Mouse (Mus musculus) left cerebral cortex, adult 8-10 months (tissue): Measurements from ENCODE around the gene L2hgdh. TPM values are rescaled to one million over a fixed set of nuclear protein-coding genes. Genes with fewer than 3 reads are reported as not detected.

ENCODE experiments used
- DNase-seq, 2 experiments: peaks; one replicate each; pipeline ENCODE4 v3.0.0; 2022; ENCODE audit warnings: low spot score in 2 of 2
- total RNA-seq, 4 experiments: library from RNA; stranded (reverse); gene quantifications; 2 replicates each; pipeline ENCODE4 v1.2.4; 2022

L2hgdh gene
- 10 to 100 TPM; 16.7 to 19.2 (median 18.5) TPM for total RNA-seq

DNA sequence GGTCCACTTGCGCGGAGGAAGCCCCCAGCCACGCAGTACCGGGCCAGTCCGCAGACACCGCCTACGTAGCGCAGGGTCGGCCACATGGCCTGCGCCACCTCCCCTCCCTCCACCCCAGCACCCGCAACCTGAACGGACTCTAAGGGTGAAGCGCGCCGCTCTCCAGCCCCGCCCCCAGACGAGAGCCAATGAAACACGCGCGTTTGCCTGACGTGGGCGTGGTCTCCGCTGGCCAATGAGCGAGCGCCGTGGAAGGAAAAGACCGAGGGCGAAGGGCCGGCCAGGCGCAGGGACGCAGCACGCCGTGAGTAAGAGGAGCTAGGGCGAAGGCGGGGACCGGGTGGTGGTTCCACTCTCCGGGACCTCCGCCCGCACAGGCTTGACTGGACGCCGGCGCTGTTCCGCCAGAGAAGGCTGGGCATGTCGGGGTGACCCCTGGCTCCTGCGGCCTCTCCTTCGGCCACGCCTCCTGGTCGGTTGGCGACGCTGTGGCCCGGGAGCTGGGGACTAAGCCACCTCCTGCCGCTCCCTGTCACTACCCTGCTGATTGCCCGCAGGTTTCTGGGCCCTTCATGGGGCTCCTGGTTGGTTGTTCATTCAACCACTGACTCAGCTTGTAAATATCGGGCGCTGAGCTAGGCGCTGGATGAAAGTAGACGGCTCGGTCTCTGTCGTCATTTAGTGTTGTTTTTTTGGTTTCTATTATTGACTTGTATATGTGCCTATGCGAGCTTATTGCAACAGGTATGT, at the start of gene L2hgdh, which contains the start of gene Atp5s:
Gene L2hgdh, minus strand, starts transcription at position 163 of the 750 bp plus-strand sequence.
Gene Atp5s, plus strand, starts transcription at position 240 of the 750 bp plus-strand sequence.
- DNase-seq: peak; percentile 80 to 94

DNA sequence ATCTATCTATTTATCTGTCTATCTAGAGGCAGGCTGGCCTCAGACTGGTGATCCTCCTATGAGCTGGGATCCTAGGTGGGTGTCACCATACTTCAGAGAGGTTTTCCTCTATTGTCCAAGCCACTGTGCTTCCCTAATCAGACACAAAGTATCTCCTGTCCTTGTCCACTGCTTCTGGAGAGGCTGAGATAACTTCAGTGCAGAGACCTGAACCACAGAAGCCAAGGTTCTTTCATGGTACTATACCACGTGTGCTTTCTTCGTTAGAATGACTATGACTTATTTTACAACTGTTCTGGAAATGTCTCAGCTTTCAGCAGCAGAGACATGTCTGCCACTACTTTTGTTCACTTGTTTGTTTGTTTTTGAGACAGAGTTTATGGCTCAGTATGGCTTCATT, 44.2 kb upstream of the L2hgdh start:
- no peak for DNase-seq

DNA sequence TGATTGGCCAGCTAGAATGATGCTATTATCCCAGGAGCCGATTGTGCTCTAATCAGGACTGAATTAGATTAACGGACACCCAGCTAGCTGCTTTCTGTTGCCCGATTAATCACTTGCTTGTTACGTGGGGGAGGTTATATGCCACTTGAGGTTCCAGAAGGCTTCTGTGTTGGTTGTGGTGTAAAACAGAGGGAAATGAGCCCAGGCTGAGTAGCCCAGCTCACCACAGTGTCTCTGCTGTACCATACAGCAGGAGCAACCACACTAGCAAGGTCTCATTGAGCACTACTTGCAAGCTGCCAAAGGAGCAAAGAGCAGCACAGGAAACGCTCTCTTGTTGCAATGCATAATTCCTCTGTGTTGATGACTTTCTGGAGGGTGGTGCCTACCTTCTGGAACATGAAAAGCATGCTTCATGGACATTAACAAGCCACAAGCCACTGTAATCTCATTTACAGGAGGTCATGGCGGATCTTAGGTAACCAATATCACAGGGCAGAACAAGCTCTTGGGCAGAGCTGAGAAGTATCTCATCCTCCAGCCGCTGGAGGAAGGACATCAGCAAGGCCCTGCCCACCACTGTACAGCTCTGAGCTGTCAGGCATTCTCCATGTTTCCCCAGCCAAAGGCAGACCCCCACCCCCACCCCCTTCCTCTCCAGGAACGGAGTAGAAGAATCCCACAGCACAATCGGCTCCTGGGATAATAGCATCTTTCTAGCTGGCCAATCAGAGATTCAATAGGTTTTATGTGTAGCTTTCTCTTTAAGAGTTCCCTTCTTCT, 43.0 kb upstream of the L2hgdh start:
- DNase-seq: no peak

DNA sequence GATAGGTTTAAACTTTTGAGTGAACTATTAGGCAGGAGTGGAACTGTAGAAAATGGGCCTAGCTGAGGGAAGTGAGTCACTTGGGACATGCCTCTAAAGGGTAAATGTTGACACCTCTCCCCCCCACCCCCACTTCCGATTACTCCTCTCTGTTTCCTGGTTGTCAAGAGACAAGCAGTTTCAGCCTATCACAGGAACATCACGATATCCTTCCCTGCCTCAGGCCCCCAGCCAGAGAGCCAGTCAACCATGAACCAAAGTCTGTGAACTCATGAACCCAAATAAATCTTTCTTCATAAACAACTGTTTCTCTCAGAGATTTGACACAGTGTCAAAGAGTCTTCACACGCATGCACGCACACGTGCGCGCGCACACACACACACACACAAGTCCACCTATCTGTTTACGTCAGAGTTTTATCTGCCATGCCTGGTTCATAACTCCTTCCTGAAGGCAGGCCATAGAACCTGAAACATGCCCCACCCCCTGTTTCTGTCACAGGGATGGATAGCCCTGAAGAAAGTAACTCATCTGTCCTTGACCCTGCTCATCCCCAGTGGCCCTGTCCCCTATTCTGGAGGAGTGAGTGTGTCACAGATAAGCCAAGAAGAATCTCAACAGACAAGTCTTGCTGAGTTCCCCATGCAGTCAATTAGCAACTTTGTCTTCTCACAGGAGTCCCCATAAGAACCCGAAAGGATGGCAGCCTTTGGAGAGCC, 41.7 kb upstream of the L2hgdh start:
- DNase-seq: no peak

DNA sequence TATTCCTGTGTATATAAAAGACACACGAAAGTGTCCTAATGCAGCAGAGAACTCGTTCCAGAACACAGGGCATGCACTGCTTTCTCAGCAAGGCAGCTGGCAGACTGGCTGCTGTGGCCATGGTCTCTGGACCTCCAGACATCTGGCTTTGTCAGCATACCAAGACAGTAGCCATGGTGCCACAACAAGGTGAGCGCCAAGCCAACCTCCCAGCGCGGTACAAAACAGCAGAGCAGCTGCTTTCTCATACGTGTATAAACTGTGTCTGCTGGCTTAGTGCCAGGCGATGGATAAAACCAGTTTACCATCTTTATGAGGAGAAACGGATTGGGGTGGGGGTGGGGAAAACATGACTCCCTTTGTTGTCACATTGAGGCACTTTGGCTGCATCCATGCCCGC, 40.9 kb upstream of the L2hgdh start:
- DNase-seq: no peak

DNA sequence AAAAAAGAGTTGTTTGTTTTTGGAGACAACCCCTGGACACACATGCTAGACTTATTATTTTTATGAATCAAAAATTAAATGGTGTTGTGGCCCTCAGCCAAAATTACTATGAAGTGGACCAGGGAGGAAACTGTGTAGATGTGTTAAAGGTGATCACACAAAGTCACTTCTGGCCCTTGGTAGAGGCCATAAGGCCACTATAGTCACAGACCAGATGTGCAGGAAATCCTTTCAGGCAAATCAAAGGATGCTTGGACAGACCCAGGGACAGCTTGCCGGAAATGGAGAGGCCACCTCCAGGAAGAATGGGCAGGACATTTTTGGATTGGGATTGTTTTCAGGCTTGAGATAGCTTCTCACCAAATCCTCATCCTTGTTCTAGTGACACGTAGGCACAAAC, 36.9 kb upstream of the L2hgdh start:
- DNase-seq: no peak

DNA sequence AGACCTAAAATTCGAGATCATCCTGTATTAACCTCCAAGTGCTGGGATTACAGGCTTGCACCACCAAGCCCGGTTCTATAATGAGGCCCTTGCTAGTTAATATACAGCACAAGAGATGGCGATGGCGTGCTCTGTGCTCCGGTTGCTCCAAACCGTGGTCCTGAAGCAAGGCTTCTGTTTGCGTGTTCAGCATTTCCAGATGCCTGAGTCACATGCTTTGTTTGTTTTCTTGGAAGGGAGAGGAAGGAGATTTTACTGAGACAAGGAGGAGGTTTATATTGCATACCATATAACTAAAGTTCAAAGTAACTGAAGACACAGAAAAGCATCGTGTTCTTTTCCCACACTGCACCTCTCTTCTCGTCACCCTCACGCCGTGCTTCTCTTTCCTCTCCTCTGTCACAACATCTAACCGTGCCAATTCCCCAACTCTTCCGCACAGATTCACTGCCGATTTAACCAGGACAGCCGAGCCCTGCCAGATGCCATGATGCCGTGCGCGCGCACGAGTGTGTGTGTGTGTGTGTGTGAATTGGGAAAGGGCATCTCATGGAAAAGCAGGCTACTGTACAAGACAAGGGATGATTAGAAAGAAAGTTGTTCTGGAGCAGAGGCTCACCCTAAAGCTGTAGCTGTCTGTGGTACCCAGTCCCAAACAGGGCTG, 36.2 kb upstream of the L2hgdh start:
- DNase-seq: no peak

DNA sequence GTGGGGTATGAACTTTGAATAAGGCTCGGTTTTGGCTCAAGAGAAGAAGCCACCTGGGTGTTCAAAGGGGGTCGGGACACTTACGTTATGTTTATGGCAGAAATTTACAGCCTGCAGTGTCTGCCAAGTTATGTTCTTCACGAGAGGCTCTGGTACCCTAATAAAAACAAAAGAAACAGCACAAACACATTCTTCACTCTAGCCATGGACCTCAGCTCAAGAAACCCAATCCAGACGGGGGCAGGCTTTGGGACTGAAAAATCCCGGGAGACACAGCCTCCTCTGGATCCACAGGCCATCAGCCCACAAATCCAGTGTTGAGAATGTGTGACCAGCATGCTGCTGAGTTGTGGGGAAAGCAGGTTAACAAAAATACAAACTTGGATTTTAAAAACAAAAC, 35.3 kb upstream of the L2hgdh start:
- DNase-seq: no peak

DNA sequence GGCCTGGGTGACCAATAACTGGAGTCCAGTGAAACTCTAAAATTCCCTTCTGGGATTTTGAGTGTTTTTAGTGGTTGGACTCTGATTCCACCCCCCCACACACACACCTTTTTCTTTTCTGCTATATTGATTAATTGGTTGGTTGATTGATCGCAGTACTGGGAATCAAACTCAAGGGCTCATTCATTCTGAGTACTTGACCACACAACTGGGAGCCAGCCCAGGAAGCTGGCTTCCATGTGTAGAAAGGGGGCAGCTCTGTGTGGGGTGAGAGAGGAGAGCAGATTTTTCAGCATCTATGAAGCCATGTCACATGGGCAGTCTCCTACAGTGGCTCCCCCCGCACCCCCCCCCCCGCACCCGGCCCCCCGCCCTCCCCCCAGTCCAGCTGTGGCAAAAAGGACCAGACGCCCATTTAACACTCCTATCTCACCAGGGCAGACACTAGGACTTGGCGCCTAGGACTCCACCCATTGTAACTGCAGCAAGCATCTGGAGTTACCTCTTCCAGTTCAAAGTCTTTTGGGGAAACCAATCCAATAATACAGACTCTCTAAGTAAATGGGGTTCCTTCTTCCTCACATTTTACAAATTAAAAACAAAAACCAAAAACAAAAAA, 34.7 kb upstream of the L2hgdh start:
- DNase-seq: no peak

DNA sequence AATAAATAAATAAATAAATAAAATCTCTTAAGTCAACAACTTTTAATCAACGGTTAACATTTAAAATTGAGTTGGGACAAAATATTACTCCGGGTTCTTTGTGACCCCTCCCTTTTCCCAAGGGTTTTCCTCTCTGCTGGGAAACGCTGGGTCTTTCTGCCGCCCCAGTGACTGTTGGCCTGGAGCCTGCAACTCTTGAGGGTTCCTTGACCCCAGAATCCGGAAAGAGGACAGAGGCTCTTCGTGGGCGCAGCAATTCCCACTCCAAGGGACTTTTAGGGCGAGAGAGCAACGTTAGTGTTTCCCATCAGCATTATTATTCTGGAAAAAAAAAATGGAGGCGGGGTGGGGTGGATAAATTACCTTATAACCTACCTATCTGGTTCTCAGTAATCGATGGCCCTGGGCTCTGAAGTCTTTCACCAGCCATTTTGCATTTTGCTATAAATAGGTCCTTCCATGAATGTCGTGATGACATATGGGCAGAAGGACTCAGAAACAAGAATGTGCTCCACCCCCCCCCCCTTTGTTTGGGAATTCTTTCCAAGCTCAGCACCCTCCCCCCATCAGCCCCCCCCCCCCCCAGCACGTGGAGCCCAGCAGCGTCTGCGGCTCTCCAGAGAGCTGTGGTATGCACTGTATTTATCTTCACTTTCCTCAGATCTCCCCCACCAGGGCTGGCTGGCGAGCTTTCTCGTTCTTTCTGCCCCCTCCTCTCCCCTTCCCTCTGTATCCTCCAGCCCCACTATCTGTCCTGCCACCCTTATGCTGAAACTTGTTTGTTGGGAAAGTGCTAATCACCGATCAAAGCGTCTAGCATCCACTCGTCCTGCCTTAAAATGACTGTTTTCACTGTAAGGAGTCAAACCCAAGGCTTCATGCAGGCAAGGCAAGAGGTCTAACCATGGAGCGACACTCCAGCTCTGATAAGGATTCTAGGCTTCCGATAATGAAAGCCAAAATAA, 33.8 kb upstream of the L2hgdh start:
- DNase-seq: no peak

DNA sequence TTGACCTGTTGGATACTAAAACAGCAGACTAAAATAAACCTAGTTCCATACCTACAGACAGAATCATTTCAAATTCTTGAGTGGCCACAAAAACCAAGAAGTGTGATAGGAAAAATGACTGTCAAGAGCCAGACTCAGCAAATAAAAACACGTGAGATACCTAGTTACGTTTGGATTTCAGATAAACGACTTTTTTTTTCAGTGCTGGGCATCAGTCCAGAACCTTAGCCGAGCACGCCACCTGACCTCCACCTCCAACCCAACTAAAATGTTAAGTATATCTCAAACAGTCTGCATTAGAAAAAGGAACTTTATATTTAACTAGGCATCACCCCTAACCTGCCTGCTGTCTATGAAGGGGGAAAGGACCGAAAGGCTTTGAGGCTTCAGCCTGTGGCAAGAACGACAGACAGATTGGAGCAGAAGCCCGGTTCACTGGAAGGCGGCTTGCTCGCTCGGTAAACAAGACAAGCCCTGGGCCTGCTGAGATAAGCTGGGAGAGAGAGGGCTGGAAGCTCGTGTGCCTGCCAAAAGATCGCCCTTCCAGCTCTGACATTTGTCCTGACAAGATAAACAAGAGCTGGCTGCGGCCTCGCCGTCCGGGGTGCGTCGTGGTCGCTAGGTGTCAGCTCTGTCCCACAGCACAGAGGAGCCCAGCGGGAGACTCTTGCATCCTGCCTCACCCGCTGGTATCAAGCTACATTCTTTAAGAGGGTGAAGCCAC, 32.9 kb upstream of the L2hgdh start:
- peak; percentile 25 to 38 for DNase-seq

DNA sequence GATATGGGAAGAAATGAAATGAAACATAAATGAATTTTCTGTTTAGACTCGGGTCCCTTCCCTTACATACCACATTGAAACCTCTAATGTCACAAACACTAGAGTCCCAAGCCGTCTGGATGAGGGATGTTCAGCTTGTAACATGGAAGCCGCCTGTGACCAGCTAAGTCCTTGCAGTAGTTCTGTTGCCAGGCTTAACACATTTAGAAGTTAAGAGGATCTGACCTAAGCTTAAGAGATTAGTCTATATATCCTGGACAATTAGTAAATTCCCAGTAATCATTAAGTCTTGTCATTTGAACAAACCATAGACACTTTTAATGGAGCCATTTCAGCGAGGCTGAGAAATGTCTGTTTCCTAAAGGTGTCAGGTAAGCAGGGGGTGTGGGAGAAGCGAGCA, 31.3 kb upstream of the L2hgdh start:
- no peak for DNase-seq

DNA sequence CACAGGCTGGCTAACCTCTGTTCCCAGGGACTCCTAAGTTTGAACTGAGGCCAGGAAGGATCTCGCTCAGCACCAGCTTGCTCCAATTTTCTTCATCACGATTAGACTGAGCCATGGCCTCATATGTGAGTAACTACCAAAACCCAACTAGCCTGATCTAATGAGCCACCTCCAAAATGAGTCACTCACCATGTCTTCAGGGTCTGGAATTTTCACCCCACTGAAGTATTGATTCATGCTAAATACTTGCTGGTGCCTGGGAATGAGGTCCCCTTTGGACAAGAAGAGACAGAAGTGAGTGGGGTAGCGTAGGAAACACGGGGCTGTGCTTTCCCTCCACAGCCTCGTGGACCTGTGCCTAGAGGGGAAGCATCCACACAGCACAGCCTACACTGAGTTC, 29.3 kb upstream of the L2hgdh start:
- no peak for DNase-seq

DNA sequence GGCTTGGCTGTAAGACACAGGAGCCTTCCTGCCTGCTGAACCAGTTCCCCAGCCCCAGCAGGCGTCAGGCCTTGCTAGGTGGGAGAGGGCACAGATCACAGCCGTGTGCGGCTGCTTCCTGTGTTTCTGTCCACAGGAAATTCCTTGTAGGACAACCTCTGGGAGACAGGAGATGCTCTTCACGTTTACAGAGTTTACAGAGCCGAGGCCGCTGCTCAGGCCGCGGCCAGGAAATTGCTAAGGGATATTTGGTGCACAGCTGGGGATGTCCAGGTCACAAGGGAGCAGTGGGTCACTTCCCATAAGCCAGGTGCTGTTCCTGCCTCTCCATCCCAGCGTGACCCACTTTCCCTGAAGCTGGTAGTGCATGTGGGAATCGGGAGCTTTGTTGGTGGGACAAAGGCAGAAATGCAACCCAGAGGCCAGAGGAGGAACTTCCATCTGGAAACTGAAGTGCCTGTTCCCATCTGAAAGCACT, 27.2 kb upstream of the L2hgdh start:
- DNase-seq: no peak

DNA sequence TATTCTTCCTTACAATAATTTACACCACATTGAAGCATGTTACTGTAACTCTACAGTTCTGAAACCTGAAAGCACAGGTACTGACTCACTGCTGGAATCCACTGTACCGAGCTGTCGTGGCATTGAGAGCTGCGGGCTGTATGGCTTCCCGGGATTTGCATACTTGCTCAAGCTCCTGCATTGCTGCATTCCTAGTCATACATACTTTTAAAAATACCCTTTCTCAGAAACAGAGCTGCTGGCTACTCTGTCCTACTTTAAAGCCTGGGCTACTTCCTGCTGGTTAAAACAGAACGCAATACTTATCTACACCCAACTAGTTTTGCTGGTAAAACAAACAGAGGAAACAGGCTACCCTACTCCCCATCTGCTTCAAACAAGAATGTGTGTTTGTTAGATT, 19.5 kb upstream of the L2hgdh start:
- no peak for DNase-seq

DNA sequence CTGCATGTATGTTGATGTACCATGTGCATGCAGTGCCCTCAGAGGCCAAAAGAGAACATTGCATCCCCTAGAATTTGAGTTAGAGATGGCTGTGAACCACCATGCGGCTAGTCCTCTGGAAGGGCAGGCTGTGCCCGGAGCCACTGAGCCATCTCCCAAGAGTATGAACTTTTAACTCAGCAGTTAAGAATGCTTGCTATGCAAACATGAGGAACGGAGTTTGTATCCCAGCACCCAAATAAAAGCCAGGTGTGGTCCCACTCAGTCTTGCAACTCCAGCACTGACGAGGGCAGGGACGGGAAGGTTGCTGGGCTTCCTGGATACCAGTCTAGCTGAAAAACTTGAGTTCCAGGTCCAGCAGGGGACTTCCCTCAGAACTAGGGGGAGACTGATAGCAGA, 17.3 kb upstream of the L2hgdh start:
- no peak for DNase-seq

DNA sequence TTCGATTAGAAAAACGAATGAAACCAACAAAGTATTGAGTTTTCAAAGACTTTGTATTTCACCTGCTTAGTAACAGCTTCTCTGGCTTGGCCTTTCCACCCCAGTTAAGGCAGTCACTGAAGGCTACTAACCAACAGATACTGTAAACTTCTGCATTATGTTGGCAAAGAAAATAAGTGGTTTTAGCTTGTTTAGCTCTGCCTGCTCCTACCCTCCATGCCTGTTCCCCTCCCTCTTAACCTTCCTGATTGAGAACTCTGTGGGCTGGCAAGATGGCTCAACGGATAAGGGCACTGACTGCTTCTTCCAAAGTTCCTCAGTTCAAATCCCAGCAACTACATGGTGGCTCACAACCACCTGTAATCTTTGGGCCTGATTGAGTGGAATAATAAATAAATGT, 9.2 kb upstream of the L2hgdh start:
- DNase-seq: no peak

DNA sequence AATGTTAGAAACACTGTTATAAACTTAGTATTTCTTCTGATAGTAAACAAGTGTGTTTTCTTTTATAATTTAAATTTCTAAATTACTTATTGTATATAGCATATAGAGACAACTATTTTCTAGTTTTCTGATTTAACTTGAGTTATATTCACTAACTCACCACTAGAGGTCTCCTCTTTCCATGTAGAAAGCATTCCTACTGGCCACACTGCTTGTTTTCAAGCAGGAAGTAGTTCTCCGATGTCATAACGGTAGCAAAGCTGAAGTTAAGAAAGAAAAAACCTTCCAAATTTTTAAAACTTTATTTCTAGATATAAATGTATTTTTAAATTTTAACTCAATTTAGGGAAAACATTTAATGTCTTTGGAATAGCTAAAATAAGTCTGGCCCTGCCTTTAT, 8.8 kb upstream of the L2hgdh start:
- no peak for DNase-seq

DNA sequence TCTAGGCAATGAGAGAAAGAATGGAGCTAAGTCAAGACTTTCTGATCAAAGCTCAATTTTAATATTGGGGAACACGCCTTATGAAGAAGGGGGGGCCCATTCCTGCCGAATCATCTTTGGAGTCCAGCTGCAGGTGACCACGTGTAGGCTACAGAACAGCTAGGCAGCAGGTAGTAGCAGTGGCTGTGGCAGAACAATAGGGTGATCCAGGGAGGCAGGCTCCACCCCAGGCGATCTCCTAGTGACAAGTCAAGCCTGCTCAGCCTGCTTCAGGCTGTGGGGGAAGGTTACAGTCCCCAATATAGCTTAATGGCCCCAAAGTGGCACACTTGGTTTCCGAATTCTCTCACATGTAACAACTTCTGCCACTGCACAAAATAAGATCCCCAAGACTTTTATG, 7.5 kb upstream of the L2hgdh start:
- no peak for DNase-seq
